Mouse (Mus musculus) layer of hippocampus, postnatal 36 days (tissue): ENCODE measurements around the gene Ppp2r5d. TPM values are rescaled to one million over a fixed set of nuclear protein-coding genes. Genes with fewer than 3 reads are reported as not detected.
A peak's percentile ranks its signal among the peaks of the same experiment; 100 is the strongest.

Experiments used
- DNase-seq, 2 experiments: peaks; one replicate each; pipeline ENCODE4 v3.0.0; 2022
- total RNA-seq, 2 experiments: library from RNA; stranded (reverse); gene quantifications; 2 replicates each; pipeline ENCODE4 v1.2.3; 2021

Gene Ppp2r5d
- 10 to 100 TPM; 86.5 to 91.9 TPM for total RNA-seq

GRCm38 (mm10) chr17:46704887-46705835 lies at the start of gene Ppp2r5d:
Gene Ppp2r5d (minus strand): TSS chr17:46705111.
- DNase-seq: peak; percentile 94 to 96

- peak; percentile 95 to 97 for DNase-seq
These were observed 47.1 kb upstream of the Ppp2r5d start, which contains the start of gene Cnpy3 for GRCm38 (mm10) chr17:46751794-46752556. Gene Cnpy3 (minus strand): TSS chr17:46752214.

- no peak for DNase-seq
These were observed 46.3 kb upstream of the Ppp2r5d start for GRCm38 (mm10) chr17:46751056-46751793.

GRCm38 (mm10) chr17:46750580-46750979 lies 45.7 kb upstream of the Ppp2r5d start:
- no peak for DNase-seq

GRCm38 (mm10) chr17:46749282-46749681 lies 44.4 kb upstream of the Ppp2r5d start:
- no peak for DNase-seq

GRCm38 (mm10) chr17:46747806-46748205 lies 42.9 kb upstream of the Ppp2r5d start:
- DNase-seq: no peak

GRCm38 (mm10) chr17:46747234-46747633 lies 42.3 kb upstream of the Ppp2r5d start:
- no peak for DNase-seq

- DNase-seq: no peak
These were observed 40.6 kb upstream of the Ppp2r5d start for GRCm38 (mm10) chr17:46745506-46745905.

- no peak for DNase-seq
These were observed 38.1 kb upstream of the Ppp2r5d start for GRCm38 (mm10) chr17:46742986-46743385.

- DNase-seq: no peak
These were observed 36.4 kb upstream of the Ppp2r5d start for GRCm38 (mm10) chr17:46741305-46741704.

- DNase-seq: no peak
These were observed 31.2 kb upstream of the Ppp2r5d start for GRCm38 (mm10) chr17:46736160-46736559.

GRCm38 (mm10) chr17:46735287-46735686 lies 30.4 kb upstream of the Ppp2r5d start:
- DNase-seq: no peak

- no peak for DNase-seq
These were observed 29.1 kb upstream of the Ppp2r5d start for GRCm38 (mm10) chr17:46734055-46734454.

GRCm38 (mm10) chr17:46728904-46729318 lies 24.0 kb upstream of the Ppp2r5d start, which contains the start of gene Gnmt:
Gene Gnmt (minus strand): TSS chr17:46729168.
- no peak for DNase-seq

- DNase-seq: no peak
These were observed 23.6 kb upstream of the Ppp2r5d start for GRCm38 (mm10) chr17:46728496-46728895.

- DNase-seq: no peak
These were observed 23.1 kb upstream of the Ppp2r5d start for GRCm38 (mm10) chr17:46728021-46728420.

GRCm38 (mm10) chr17:46727271-46727670 lies 22.4 kb upstream of the Ppp2r5d start:
- DNase-seq: no peak

GRCm38 (mm10) chr17:46725731-46726645 lies 21.1 kb upstream of the Ppp2r5d start:
- no peak for DNase-seq

- DNase-seq: no peak
These were observed 20.4 kb upstream of the Ppp2r5d start for GRCm38 (mm10) chr17:46725273-46725672.

- no peak for DNase-seq
These were observed 19.7 kb upstream of the Ppp2r5d start for GRCm38 (mm10) chr17:46724477-46725084.

- DNase-seq: no peak
These were observed 16.2 kb upstream of the Ppp2r5d start for GRCm38 (mm10) chr17:46721077-46721476.
